ENCODE assay signal across 8 mouse cellular contexts in genomic region chr9:22518394-22519041, GRCm38 (mm10). TPM values are rescaled to one million over a fixed set of nuclear protein-coding genes. Genes with fewer than 3 reads are reported as not detected.
DNase-seq lines count a peak whose midpoint lies in the region; ATAC-seq and TF ChIP-seq lines count a peak whose summit lies in the region.

No protein-coding gene starts in this region.

- in situ Hi-C loops in ES-E14 (cut with MboI; ENCODE audit: low sequenced_read_pairs in 2 of 2, unreplicated experiment in 2 of 2): no loop called here

- no peaks in the 10 kb centered on the region for H3K9me3 ChIP-seq in ES-E14 (ENCODE audit: control insufficient read depth, insufficient read depth, low read depth, low read length)

- DNase-seq in B cell, adult 2 months: peak; percentile 43 to 46
- DNase-seq in ES-E14 (ENCODE audit: low read depth, low spot score): peak; percentile 55
- DNase-seq in cerebellum, adult 9-11 months: peak; percentile 15
- peak; percentile 68 for DNase-seq in kidney, postnatal 10 days
- peak; percentile 20 to 23 for DNase-seq in lung, adult 18-20 months
- peak; percentile 77 for DNase-seq in retina, embryonic 14.5 days (ENCODE audit: low spot score)
- DNase-seq in urinary bladder, postnatal 4 days (ENCODE audit: low spot score in 2 of 2): no peak

- ATAC-seq in frontal cortex, adult (ENCODE audit: low TSS enrichment): peak; percentile 88

- H3K36me3 ChIP-seq in ES-E14 (ENCODE audit: control insufficient read depth, insufficient read depth, low read length, poor library complexity, severe bottlenecking): no peaks in the 10 kb centered on the region

- no peaks in the 10 kb centered on the region for H3K4me1 ChIP-seq in ES-E14 (ENCODE audit: control insufficient read depth in 2 of 2, insufficient read depth in 2 of 2, low read length in 2 of 2, poor library complexity in 1 of 2)

- no peak overlapping the region for H3K9ac ChIP-seq in ES-E14 (ENCODE audit: insufficient read depth, low read depth, low read length, poor library complexity, severe bottlenecking)

- H3K27ac ChIP-seq in ES-E14 (ENCODE audit: insufficient read depth, low read depth, low read length, poor library complexity, severe bottlenecking): no peak overlapping the region

- no peak overlapping the region for H3K4me3 ChIP-seq in ES-E14 (ENCODE audit: insufficient read depth in 1 of 2, low read depth in 1 of 2, low read length in 2 of 2, poor library complexity in 1 of 2, severe bottlenecking in 1 of 2)

TF ChIP-seq in ES-E14, 5 proteins besides CTCF, POLR2A, EP300 and RAD21:
- no peak for TF ChIP-seq CHD2 (IDR thresholded peaks at IDR 0.05; ENCODE audit: low read depth, low read length)
- 0 out of 2 replicates have a peak, but pooled peaks have one; percentile 3 for TF ChIP-seq ZC3H11A (IDR thresholded peaks at IDR 0.05; ENCODE audit: borderline replicate concordance, low read depth, low read length)
- TF ChIP-seq MAFK (IDR thresholded peaks at IDR 0.05; ENCODE audit: insufficient read depth, low read depth, low read length): no peak

RNA-seq across cellular contexts. Expression of gene Bbs9, which starts 43.0 kb away (rescaled TPM):
- total RNA-seq in ES-E14 (2012; rRNA removed): 10.3 and 12.3 TPM in 2 replicates

RNA-seq across cellular contexts. Expression of gene Rp9, which starts 49.0 kb away (rescaled TPM):
- total RNA-seq in ES-E14 (2012; rRNA removed): 30.1 and 32.8 TPM in 2 replicates

Comparison
In these comparisons a context has a peak if more than half of its experiments do, and no peak if none do; other contexts are left out.
1. DNase-seq: peak in B cell, adult 2 months (2 of 2), ES-E14 (single experiment), cerebellum, adult 9-11 months (single experiment), kidney, postnatal 10 days (single experiment), lung, adult 18-20 months (2 of 2) and retina, embryonic 14.5 days (single experiment); none in urinary bladder, postnatal 4 days (0 of 2).